Mouse (Mus musculus) adrenal gland, postnatal 36 days (tissue): ENCODE data around the gene Slc15a2. TPM values are rescaled to one million over a fixed set of nuclear protein-coding genes. Genes with fewer than 3 reads are reported as not detected.

Experiments
- microRNA-seq: library from miRNA; unstranded; fragments of <30 nt; microRNA quantifications from one replicate; pipeline ENCODE4 v1.2.0, GENCODE M21; 2021
- total RNA-seq, 2 experiments: library from RNA; stranded (reverse); gene quantifications; 2 replicates each; pipeline ENCODE4 v1.2.3; 2021

The Slc15a2 gene
- total RNA-seq, 2 experiments from 2014 or later, result 0.96 to 2.6 TPM

Small RNAs within 50 kb of the gene (microRNA-seq; reads per million reads assigned to microRNA genes)
- gene Gm22617, result not detected

Other genes starting within 250 kb of the Slc15a2 start
- gene Casr, start 222.8 kb downstream of the Slc15a2 start, total RNA-seq, result not detected
- 1 to 10 TPM; 1.3 to 2.2 TPM for gene Cd86, start 118.9 kb downstream of the Slc15a2 start, total RNA-seq
- not detected for gene Ildr1, start 91.0 kb downstream of the Slc15a2 start, total RNA-seq
- gene Iqcb1, start 43.4 kb upstream of the Slc15a2 start, total RNA-seq, result 10 to 100 TPM; 16.9 to 19.1 TPM
- 1 to 10 TPM in 1 of 2 experiments, under 1 TPM in 1; 0.56 to 1.6 TPM for gene Eaf2, start 90.0 kb upstream of the Slc15a2 start, total RNA-seq
- 10 to 100 TPM; 82.8 to 91.6 TPM for gene Golgb1, start 90.2 kb upstream of the Slc15a2 start, total RNA-seq
- gene Hcls1, start 150.0 kb upstream of the Slc15a2 start, total RNA-seq, result 10 to 100 TPM; 10.4 to 11.7 TPM
- under 1 TPM; 0.13 to 0.20 TPM for gene Fbxo40, start 205.5 kb upstream of the Slc15a2 start, total RNA-seq
- gene Polq, start 226.8 kb upstream of the Slc15a2 start, total RNA-seq, result under 1 TPM; 0.66 to 0.76 TPM